Mouse (Mus musculus) spleen, adult 2 months (tissue): ENCODE data around the gene Ctu2.

Experiments used
- CTCF ChIP-seq: fragments of 200-500 bp; IDR thresholded peaks from 2 replicates; pipeline ENCODE4 v1.5.1; 2011; ENCODE audit warnings: mild to moderate bottlenecking, inconsistent platforms; ENCODE audit not compliant: insufficient read depth, insufficient read length, insufficient replicate concordance; ENCODE audit errors: extremely low read depth
- POLR2A ChIP-seq: fragments of 200-500 bp; IDR thresholded peaks from 2 replicates; pipeline ENCODE4 v1.6.1; 2011; ENCODE audit warnings: low read depth, low read length, inconsistent platforms

- no peak for TF ChIP-seq CTCF
- TF ChIP-seq POLR2A = no peak
Observed at GRCm38 (mm10) chr8:122497016-122497734, 21.2 kb downstream of the Ctu2 start.
